Mouse (Mus musculus): ENCODE measurements around the gene Kiss1.
A peak's percentile ranks its signal among the peaks of the same experiment; 100 is the strongest.

Gene Kiss1

GRCm38 (mm10) chr1:133321267-133321925, at the start of gene Kiss1:
Kiss1 (plus strand) TSS chr1:133321875.
- no peak for DNase-seq (ENCODE audit: low spot score in 2 of 2)

GRCm38 (mm10) chr1:133274163-133274562, 47.5 kb upstream of the Kiss1 start:
- no peak for DNase-seq (ENCODE audit: low spot score in 2 of 2)

- DNase-seq (ENCODE audit: low spot score in 2 of 2), result no peak
Observed at GRCm38 (mm10) chr1:133276983-133277382, 44.7 kb upstream of the Kiss1 start.

GRCm38 (mm10) chr1:133278539-133278938, 43.1 kb upstream of the Kiss1 start:
- DNase-seq (ENCODE audit: low spot score in 2 of 2), result no peak

- no peak for DNase-seq (ENCODE audit: low spot score in 2 of 2)
Observed at GRCm38 (mm10) chr1:133278946-133279631, 42.6 kb upstream of the Kiss1 start.

- DNase-seq (ENCODE audit: low spot score in 2 of 2), result no peak
Observed at GRCm38 (mm10) chr1:133279632-133280093, 42.0 kb upstream of the Kiss1 start.

GRCm38 (mm10) chr1:133280537-133280936, 41.1 kb upstream of the Kiss1 start:
- DNase-seq (ENCODE audit: low spot score in 2 of 2), result no peak

GRCm38 (mm10) chr1:133285907-133286306, 35.8 kb upstream of the Kiss1 start:
- no peak for DNase-seq (ENCODE audit: low spot score in 2 of 2)

GRCm38 (mm10) chr1:133287051-133287450, 34.6 kb upstream of the Kiss1 start:
- peak in 1 of 2 experiments; percentile 40 for DNase-seq (ENCODE audit: low spot score in 2 of 2)

GRCm38 (mm10) chr1:133287880-133288279, 33.8 kb upstream of the Kiss1 start:
- DNase-seq (ENCODE audit: low spot score in 2 of 2), result no peak

GRCm38 (mm10) chr1:133291888-133292287, 29.8 kb upstream of the Kiss1 start:
- DNase-seq (ENCODE audit: low spot score in 2 of 2), result no peak

GRCm38 (mm10) chr1:133292608-133293007, 29.1 kb upstream of the Kiss1 start:
- no peak for DNase-seq (ENCODE audit: low spot score in 2 of 2)

GRCm38 (mm10) chr1:133296376-133296775, 25.3 kb upstream of the Kiss1 start:
- DNase-seq (ENCODE audit: low spot score in 2 of 2), result no peak

- peak in 1 of 2 experiments; percentile 33 for DNase-seq (ENCODE audit: low spot score in 2 of 2)
Observed at GRCm38 (mm10) chr1:133298816-133299215, 22.9 kb upstream of the Kiss1 start.

GRCm38 (mm10) chr1:133302540-133302939, 19.1 kb upstream of the Kiss1 start:
- no peak for DNase-seq (ENCODE audit: low spot score in 2 of 2)

GRCm38 (mm10) chr1:133306842-133307241, 14.8 kb upstream of the Kiss1 start:
- DNase-seq (ENCODE audit: low spot score in 2 of 2), result peak; percentile 53 to 54

- DNase-seq (ENCODE audit: low spot score in 2 of 2), result no peak
Observed at GRCm38 (mm10) chr1:133307318-133307717, 14.4 kb upstream of the Kiss1 start.

- no peak for DNase-seq (ENCODE audit: low spot score in 2 of 2)
Observed at GRCm38 (mm10) chr1:133309652-133310267, 11.9 kb upstream of the Kiss1 start, which contains the start of gene Golt1a. Golt1a (plus strand) TSS chr1:133309800.

- DNase-seq (ENCODE audit: low spot score in 2 of 2), result no peak
Observed at GRCm38 (mm10) chr1:133311240-133311639, 10.4 kb upstream of the Kiss1 start.

GRCm38 (mm10) chr1:133311946-133312345, 9.7 kb upstream of the Kiss1 start:
- peak; percentile 81 to 86 for DNase-seq (ENCODE audit: low spot score in 2 of 2)

GRCm38 (mm10) chr1:133314364-133314763, 7.3 kb upstream of the Kiss1 start:
- DNase-seq (ENCODE audit: low spot score in 2 of 2), result no peak

- DNase-seq (ENCODE audit: low spot score in 2 of 2), result no peak
Observed at GRCm38 (mm10) chr1:133315775-133316174, 5.9 kb upstream of the Kiss1 start.

- no peak for DNase-seq (ENCODE audit: low spot score in 2 of 2)
Observed at GRCm38 (mm10) chr1:133316577-133316976, 5.1 kb upstream of the Kiss1 start.
